Mouse (Mus musculus) thymus, postnatal 4 days (tissue): ENCODE measurements at regions not wholly inside any gene's neighbourhood (a gene's known extent, or its start where the extent isn't known, plus 50 kb on each side); places are given as distances from the start of the nearest gene placed in this dataset.
"Not testable (repeated sequence)": the region's sequence is repeated elsewhere in the genome, so short reads cannot be mapped to it uniquely, and the experiment has no call there.

Source experiments
- DNase-seq: peaks from one replicate; pipeline ENCODE4 v3.0.0; 2021

GRCm38 (mm10) chr1:185958276-185958675, 158.8 kb downstream of the Lyplal1 start:
- DNase-seq: no peak

- DNase-seq: no peak
Observed at GRCm38 (mm10) chr1:185962606-185963005, 154.5 kb downstream of the Lyplal1 start.

- DNase-seq: no peak
Observed at GRCm38 (mm10) chr1:185963773-185964172, 153.3 kb downstream of the Lyplal1 start.

- DNase-seq: no peak
Observed at GRCm38 (mm10) chr1:185964426-185964825, 152.7 kb downstream of the Lyplal1 start.

- DNase-seq: no peak
Observed at GRCm38 (mm10) chr1:185967227-185967626, 149.9 kb downstream of the Lyplal1 start.

- no peak for DNase-seq
Observed at GRCm38 (mm10) chr1:185967816-185968215, 149.3 kb downstream of the Lyplal1 start.

- DNase-seq: no peak
Observed at GRCm38 (mm10) chr1:185968642-185969041, 148.5 kb downstream of the Lyplal1 start.

- DNase-seq: no peak
Observed at GRCm38 (mm10) chr1:185969231-185969630, 147.9 kb downstream of the Lyplal1 start.

- DNase-seq: no peak
Observed at GRCm38 (mm10) chr1:185977075-185977474, 140.0 kb downstream of the Lyplal1 start.

- no peak for DNase-seq
Observed at GRCm38 (mm10) chr1:185989432-185989831, 127.7 kb downstream of the Lyplal1 start.

GRCm38 (mm10) chr1:186000066-186000465, 117.0 kb downstream of the Lyplal1 start:
- DNase-seq: not testable (repeated sequence)

GRCm38 (mm10) chr1:186013413-186013812, 103.7 kb downstream of the Lyplal1 start:
- DNase-seq: no peak

GRCm38 (mm10) chr1:186014166-186014565, 102.9 kb downstream of the Lyplal1 start:
- DNase-seq: no peak

- no peak for DNase-seq
Observed at GRCm38 (mm10) chr1:186015831-186016561, 101.1 kb downstream of the Lyplal1 start.

- DNase-seq: no peak
Observed at GRCm38 (mm10) chr1:186017547-186017946, 99.6 kb downstream of the Lyplal1 start.

GRCm38 (mm10) chr1:186019511-186019910, 97.6 kb downstream of the Lyplal1 start:
- no peak for DNase-seq

GRCm38 (mm10) chr1:186031951-186032350, 85.2 kb downstream of the Lyplal1 start:
- DNase-seq: no peak

GRCm38 (mm10) chr1:186034443-186034842, 82.7 kb downstream of the Lyplal1 start:
- no peak for DNase-seq
